Mouse (Mus musculus) stomach, postnatal 0 days (tissue): Measurements from ENCODE around the gene Adamtsl1. TPM values are rescaled to one million over a fixed set of nuclear protein-coding genes. Genes with fewer than 3 reads are reported as not detected.

ENCODE experiments used
- ATAC-seq: fragments of 200-750 bp; cut with Nextera tagmentation; 2 replicates; pipeline ENCODE4 v1.8.0; 2017; ENCODE audit not compliant: low FRiP score, low TSS enrichment
- DNase-seq: peaks from one replicate; pipeline ENCODE4 v3.0.0-alpha.2; 2016; ENCODE audit warnings: low spot score
- H3K27ac ChIP-seq: fragments of 300-500 bp; sonication (generic); replicated peaks from 2 replicates; pipeline ENCODE4 v1.5.1; 2014; ENCODE audit warnings: mild to moderate bottlenecking, control low read depth
- H3K27me3 ChIP-seq: fragments of 300-500 bp; sonication (generic); 2 replicates; pipeline ENCODE4 v1.6.1; 2014; ENCODE audit warnings: low read length; ENCODE audit not compliant: control insufficient read depth, insufficient read depth
- H3K36me3 ChIP-seq: fragments of 300-500 bp; sonication (generic); 2 replicates; pipeline ENCODE4 v1.6.1; 2014; ENCODE audit warnings: low read length, mixed read lengths; ENCODE audit not compliant: control insufficient read depth, insufficient read depth
- H3K4me1 ChIP-seq: fragments of 300-500 bp; sonication (generic); replicated peaks from 2 replicates; pipeline ENCODE4 v1.6.1; 2014; ENCODE audit warnings: antibody characterized with exemption; ENCODE audit not compliant: control insufficient read depth, insufficient read depth
- H3K4me2 ChIP-seq: fragments of 300-500 bp; sonication (generic); replicated peaks from 2 replicates; pipeline ENCODE4 v1.6.1; 2014; ENCODE audit warnings: low read depth, mild to moderate bottlenecking, control low read depth, moderate library complexity
- H3K4me3 ChIP-seq: fragments of 300-500 bp; sonication (generic); 2 replicates; pipeline ENCODE4 v1.5.1; 2014; ENCODE audit warnings: low read depth, low read length, control low read depth
- H3K9ac ChIP-seq: fragments of 300-500 bp; sonication (generic); 2 replicates; pipeline ENCODE4 v1.6.1; 2014; ENCODE audit warnings: mild to moderate bottlenecking, low read length, control low read depth, mixed read lengths
- H3K9me3 ChIP-seq: fragments of 300-500 bp; sonication (generic); 2 replicates; pipeline ENCODE4 v1.6.1; 2016; ENCODE audit warnings: low read length; ENCODE audit not compliant: control insufficient read depth
- CTCF ChIP-seq: IDR thresholded peaks from 2 replicates; pipeline ENCODE4 v1.5.1; 2016; ENCODE audit warnings: antibody characterized with exemption, low read depth, mild to moderate bottlenecking, moderate library complexity
- EP300 ChIP-seq: optimal IDR thresholded peaks from 2 replicates; pipeline ENCODE3; 2016; ENCODE audit warnings: antibody characterized with exemption
- WGBS: fragments of 180-500 bp; shearing (Covaris S2); extraction: QIAGEN DNeasy Blood & Tissue Kit; methylation state at CpG from one replicate; pipeline ENCODE4 v1.1.7; 2014; 5-methylcytosine and 5-hydroxymethylcytosine counted together
- polyA plus RNA-seq: library from polyadenylated mRNA; unstranded; fragments of >200 nt; fragmentation: Nextera tagmentation; extraction: Ambion mirVana; gene quantifications from 2 replicates; pipeline ENCODE4 v1.2.1, GENCODE M21; 2015

Adamtsl1 gene
- polyA plus RNA-seq, 1 experiment from 2014 or later = 7.3 TPM

GRCm38 (mm10) chr4:86426549-86426948, 912.6 kb downstream of the Adamtsl1 start:
- TF ChIP-seq CTCF (no peak), EP300 (no peak)
- 89% methylated on average over 11 of the region's 11 CpGs for WGBS
- no peak for DNase-seq
- H3K4me2 ChIP-seq = no peak overlapping the region
- H3K27me3 ChIP-seq = no peaks in the 10 kb centered on the region
- H3K4me3 ChIP-seq = no peak overlapping the region
- no peak overlapping the region for H3K27ac ChIP-seq
- H3K36me3 ChIP-seq = no peaks in the 10 kb centered on the region
- ATAC-seq = no peak
- H3K4me1 ChIP-seq = no peaks in the 10 kb centered on the region
- no peak overlapping the region for H3K9ac ChIP-seq
- no peaks in the 10 kb centered on the region for H3K9me3 ChIP-seq

- Histone ChIP-seq H3K4me2 (no peak overlapping the region), H3K27ac (no peak overlapping the region), H3K9ac (no peak overlapping the region), H3K27me3 (no peaks in the 10 kb centered on the region), H3K9me3 (no peaks in the 10 kb centered on the region), H3K4me3 (no peak overlapping the region), H3K36me3 (no peaks in the 10 kb centered on the region), H3K4me1 (no peaks in the 10 kb centered on the region)
- no peak for TF ChIP-seq CTCF
- no peak for TF ChIP-seq EP300
- ATAC-seq = no peak
- 63% methylated on average over 5 of the region's 5 CpGs for WGBS
- no peak for DNase-seq
These were observed 913.3 kb downstream of the Adamtsl1 start for GRCm38 (mm10) chr4:86427312-86427711.

- Histone ChIP-seq H3K4me1 (no peaks in the 10 kb centered on the region), H3K27ac (no peak overlapping the region), H3K9ac (no peak overlapping the region), H3K9me3 (no peaks in the 10 kb centered on the region), H3K27me3 (no peaks in the 10 kb centered on the region), H3K4me3 (no peak overlapping the region), H3K36me3 (no peaks in the 10 kb centered on the region), H3K4me2 (no peak overlapping the region)
- WGBS = 82% methylated on average over 6 of the region's 6 CpGs
- ATAC-seq (no peak), DNase-seq (no peak)
- TF ChIP-seq CTCF = no peak
- no peak for TF ChIP-seq EP300
These were observed 914.2 kb downstream of the Adamtsl1 start for GRCm38 (mm10) chr4:86428091-86428745.

GRCm38 (mm10) chr4:86435631-86436030, 921.7 kb downstream of the Adamtsl1 start:
- Histone ChIP-seq H3K36me3 (no peaks in the 10 kb centered on the region), H3K9ac (no peak overlapping the region), H3K4me3 (no peak overlapping the region), H3K9me3 (no peaks in the 10 kb centered on the region), H3K27me3 (no peaks in the 10 kb centered on the region), H3K27ac (no peak overlapping the region), H3K4me2 (no peak overlapping the region), H3K4me1 (no peaks in the 10 kb centered on the region)
- DNase-seq (no peak), ATAC-seq (no peak)
- TF ChIP-seq EP300 (no peak), CTCF (no peak)
- 83% methylated on average over 3 of the region's 3 CpGs for WGBS

GRCm38 (mm10) chr4:86436336-86436735, 922.4 kb downstream of the Adamtsl1 start:
- Histone ChIP-seq H3K4me2 (no peak overlapping the region), H3K9me3 (no peaks in the 10 kb centered on the region), H3K27ac (no peak overlapping the region), H3K4me1 (no peaks in the 10 kb centered on the region), H3K36me3 (no peaks in the 10 kb centered on the region), H3K27me3 (no peaks in the 10 kb centered on the region), H3K4me3 (no peak overlapping the region), H3K9ac (no peak overlapping the region)
- no peak for TF ChIP-seq EP300
- TF ChIP-seq CTCF = no peak
- DNase-seq (no peak), ATAC-seq (no peak)
- 65% methylated on average over 3 of the region's 3 CpGs for WGBS

- H3K9ac ChIP-seq = no peak overlapping the region
- no peak overlapping the region for H3K27ac ChIP-seq
- no peaks in the 10 kb centered on the region for H3K4me1 ChIP-seq
- H3K4me2 ChIP-seq = no peak overlapping the region
- no peaks in the 10 kb centered on the region for H3K27me3 ChIP-seq
- H3K36me3 ChIP-seq = no peaks in the 10 kb centered on the region
- no peak for DNase-seq
- H3K9me3 ChIP-seq = no peaks in the 10 kb centered on the region
- H3K4me3 ChIP-seq = no peak overlapping the region
- ATAC-seq = no peak
- WGBS = 85% methylated on average over 3 of the region's 3 CpGs
- TF ChIP-seq CTCF = no peak
- TF ChIP-seq EP300 = no peak
These were observed 936.5 kb downstream of the Adamtsl1 start for GRCm38 (mm10) chr4:86450468-86450867.
